9 mouse cellular contexts compared by ENCODE assay signal in genomic region chr2:157135529-157136120, GRCm38 (mm10). TPM values are rescaled to one million over a fixed set of nuclear protein-coding genes. Genes with fewer than 3 reads are reported as not detected.
DNase-seq lines count a peak whose midpoint lies in the region; ATAC-seq and TF ChIP-seq lines count a peak whose summit lies in the region.
"Had no signal": no experiment of that assay in that cellular context is flagged by ENCODE, and none has a peak within 500 bp of the region (broad histone marks: within the 10 kb centered on the region; RNA-seq: fewer than 3 reads in every experiment).

No protein-coding gene starts in this region.

- no peaks in the 10 kb centered on the region for H3K9me3 ChIP-seq in hindbrain, embryonic 11.5 days (ENCODE audit: control insufficient read depth, low read length)

- H3K4me2 ChIP-seq in hindbrain, embryonic 11.5 days (replicated peaks; ENCODE audit: low read depth, low read length): peak overlapping the region; percentile 73

- 76% methylated on average over 10 of the region's 10 CpGs for WGBS in kidney, adult 2 months
- 85% methylated on average over 10 of the region's 10 CpGs for whole genome bisulfite sequencing in hindbrain, embryonic 11.5 days
- 73% methylated on average over 7 of the region's 10 CpGs for WGBS in macrophage (ENCODE audit: missing documents)

- TF ChIP-seq CTCF in kidney, adult 2 months (conservative IDR thresholded peaks at IDR 0.05; ENCODE audit: insufficient read depth, insufficient read length, low read depth, low read length): no peak

- H3K4me1 ChIP-seq in kidney, adult 2 months (ENCODE audit: control insufficient read depth, insufficient read depth, low read length): no peaks in the 10 kb centered on the region
- H3K4me1 ChIP-seq in hindbrain, embryonic 11.5 days (replicated peaks; ENCODE audit: control insufficient read depth, insufficient read depth, low read length): no peaks in the 10 kb centered on the region

- ATAC-seq in hindbrain, embryonic 11.5 days (ENCODE audit: low FRiP score): no peak

- no peak for TF ChIP-seq POLR2A in kidney, adult 2 months (IDR thresholded peaks at IDR 0.05; ENCODE audit: low read depth, low read length)

- peaks cover 43% of the 10 kb centered on the region for H3K79me2 ChIP-seq in macrophage (ENCODE audit: inconsistent target)

- H3K27ac ChIP-seq in kidney, adult 2 months (ENCODE audit: insufficient read depth, low read depth, low read length): peak overlapping the region; percentile 70
- no peak overlapping the region for H3K27ac ChIP-seq in hindbrain, embryonic 11.5 days (ENCODE audit: low read depth, low read length)
- H3K27ac ChIP-seq in macrophage: peak overlapping the region; percentile 68

- no peaks in the 10 kb centered on the region for H3K27me3 ChIP-seq in kidney, adult 2 months (replicated peaks; ENCODE audit: control insufficient read depth, insufficient read depth, low read length)
- no peaks in the 10 kb centered on the region for H3K27me3 ChIP-seq in hindbrain, embryonic 11.5 days (ENCODE audit: control insufficient read depth, insufficient read depth, low read length)

- DNase-seq in kidney, adult 2 months: peak; percentile 4
- no peak for DNase-seq in kidney, adult 11 months
- peak; percentile 23 to 38 for DNase-seq in cerebellum, postnatal 10 days
- no peak for DNase-seq in hindbrain, embryonic 11.5 days (ENCODE audit: low spot score)
- DNase-seq in adrenal gland, postnatal 25 days: no peak
- no peak for DNase-seq in ovary, postnatal 14 days (ENCODE audit: low spot score)
- no peak for DNase-seq in adrenal gland, postnatal 10 days

- peak overlapping the region; percentile 59 for H3K9ac ChIP-seq in hindbrain, embryonic 11.5 days (ENCODE audit: low read depth, low read length)

- H3K4me3 ChIP-seq in kidney, adult 2 months (ENCODE audit: insufficient read depth, low read depth, low read length): no peak overlapping the region
- peak overlapping the region; percentile 55 for H3K4me3 ChIP-seq in hindbrain, embryonic 11.5 days (ENCODE audit: low read depth, low read length)
- H3K4me3 ChIP-seq in macrophage (ENCODE audit: inconsistent target): no peak overlapping the region

- no peaks in the 10 kb centered on the region for H3K36me3 ChIP-seq in kidney, adult 2 months (ENCODE audit: control insufficient read depth, insufficient read depth, low read length)
- no peaks in the 10 kb centered on the region for H3K36me3 ChIP-seq in hindbrain, embryonic 11.5 days (ENCODE audit: control insufficient read depth, insufficient read depth, low read length)
- H3K36me3 ChIP-seq in macrophage (ENCODE audit: inconsistent target): no peaks in the 10 kb centered on the region

RNA-seq across cellular contexts. Expression of gene Samhd1, which starts 0.6 kb away (rescaled TPM):
- polyA plus RNA-seq in kidney, adult 2 months (2012; rRNA removed): 16.4 and 23.5 TPM in 2 replicates
- polyA plus RNA-seq in hindbrain, embryonic 11.5 days (2014; fragmentation: Nextera tagmentation; extraction: Ambion mirVana): 23.6 and 29.9 TPM in 2 replicates
- 1,000 to 10,000 TPM in 14 of 26 experiments, 100 to 1,000 TPM in 12; 128 to 4,072 (median 1,137) TPM for total RNA-seq in macrophage (2018; cell fraction: chromatin; rRNA removed)
- total RNA-seq in macrophage (2018; cell fraction: cytosol; rRNA removed): 1,000 to 10,000 TPM in 12 of 26 experiments, 100 to 1,000 TPM in 14; 356 to 1,418 (median 770) TPM
- total RNA-seq in macrophage (2018; cell fraction: nucleus; rRNA removed): 1,000 to 10,000 TPM in 13 of 26 experiments, 100 to 1,000 TPM in 13; 181 to 3,071 (median 1,067) TPM
- polyA plus RNA-seq in macrophage (2018): 206 to 608 TPM (median 460 TPM) in 3 replicates
- 18.0 and 26.1 TPM in 2 replicates for total RNA-seq in adrenal gland, postnatal 25 days (2021)
- 10 to 100 TPM; 26.7 to 31.4 TPM for total RNA-seq in adrenal gland, postnatal 10 days (2021)

RNA-seq across cellular contexts. Expression of gene Tldc2, which starts 48.8 kb away (rescaled TPM):
- 11.3 and 12.2 TPM in 2 replicates for polyA plus RNA-seq in kidney, adult 2 months (2012; rRNA removed)
- polyA plus RNA-seq in hindbrain, embryonic 11.5 days (2014; fragmentation: Nextera tagmentation; extraction: Ambion mirVana): not detected in 2 replicates
- total RNA-seq in macrophage (2018; cell fraction: chromatin; rRNA removed): 1 to 10 TPM in 2 of 26 experiments, not detected in 24; 1.6 to 2.6 TPM
- total RNA-seq in macrophage (2018; cell fraction: cytosol; rRNA removed): not detected
- total RNA-seq in macrophage (2018; cell fraction: nucleus; rRNA removed): not detected
- polyA plus RNA-seq in macrophage (2018): not detected in 3 replicates
- total RNA-seq in adrenal gland, postnatal 25 days (2021): not detected in 2 replicates
- total RNA-seq in adrenal gland, postnatal 10 days (2021): not detected
- total RNA-seq: layer of hippocampus, postnatal 10 days had no signal

RNA-seq across cellular contexts. Expression of gene Soga1, which starts 56.6 kb away (rescaled TPM):
- polyA plus RNA-seq in kidney, adult 2 months (2012; rRNA removed): 5.3 and 5.4 TPM in 2 replicates
- 7.2 and 9.8 TPM in 2 replicates for polyA plus RNA-seq in hindbrain, embryonic 11.5 days (2014; fragmentation: Nextera tagmentation; extraction: Ambion mirVana)
- total RNA-seq in macrophage (2018; cell fraction: chromatin; rRNA removed): 100 to 1,000 TPM in 1 of 26 experiments, 10 to 100 TPM in 25; 12.2 to 152 (median 35.2) TPM
- 10 to 100 TPM in 14 of 26 experiments, 1 to 10 TPM in 12; 5.1 to 30.7 (median 12.8) TPM for total RNA-seq in macrophage (2018; cell fraction: cytosol; rRNA removed)
- 10 to 100 TPM in 25 of 26 experiments, 1 to 10 TPM in 1; 10.0 to 61.1 (median 26.6) TPM for total RNA-seq in macrophage (2018; cell fraction: nucleus; rRNA removed)
- polyA plus RNA-seq in macrophage (2018): 8.1 to 15.4 TPM (median 10.2 TPM) in 3 replicates
- 45.8 and 49.1 TPM in 2 replicates for total RNA-seq in adrenal gland, postnatal 25 days (2021)
- 10 to 100 TPM; 30.3 to 35.9 TPM for total RNA-seq in adrenal gland, postnatal 10 days (2021)

Comparison
In these comparisons a context has a peak if more than half of its experiments do, and no peak if none do; other contexts are left out.
1. DNase-seq: peak in kidney, adult 2 months (single experiment) and cerebellum, postnatal 10 days (2 of 2); none in kidney, adult 11 months (single experiment), hindbrain, embryonic 11.5 days (single experiment), adrenal gland, postnatal 25 days (single experiment), ovary, postnatal 14 days (single experiment) and adrenal gland, postnatal 10 days (single experiment).
2. RNA of gene Tldc2, which starts 48.8 kb away (polyA plus RNA-seq): 11.3 to 12.2 TPM in kidney, adult 2 months; not detected in hindbrain, embryonic 11.5 days and not detected in macrophage; every median in the first group is over 10 times any median in the second.